Mouse (Mus musculus) testis, postnatal 14 days (tissue): Measurements from ENCODE around the gene Msh4.
"Not testable (repeated sequence)": the region's sequence is repeated elsewhere in the genome, so short reads cannot be mapped to it uniquely, and the experiment has no call there.

Source experiments
- DNase-seq: peaks from one replicate; pipeline ENCODE4 v3.0.0; 2021; ENCODE audit warnings: low spot score

Gene Msh4

GRCm38 (mm10) chr3:153911197-153911881, 5.4 kb upstream of the Msh4 start:
- DNase-seq, result no peak

GRCm38 (mm10) chr3:153910489-153910888, 4.6 kb upstream of the Msh4 start:
- no peak for DNase-seq

GRCm38 (mm10) chr3:153908919-153909318, 3.0 kb upstream of the Msh4 start:
- DNase-seq, result no peak

- peak; percentile 90 for DNase-seq
Measured at GRCm38 (mm10) chr3:153905251-153906135, 445 bp downstream of the Msh4 start.

GRCm38 (mm10) chr3:153904586-153904985, 1.4 kb downstream of the Msh4 start:
- peak; percentile 33 for DNase-seq

GRCm38 (mm10) chr3:153902595-153902994, 3.3 kb downstream of the Msh4 start:
- no peak for DNase-seq

GRCm38 (mm10) chr3:153901904-153902303, 4.0 kb downstream of the Msh4 start:
- DNase-seq, result no peak

- DNase-seq, result no peak
Measured at GRCm38 (mm10) chr3:153897216-153897615, 8.7 kb downstream of the Msh4 start.

GRCm38 (mm10) chr3:153895454-153895853, 10.5 kb downstream of the Msh4 start:
- DNase-seq, result no peak

GRCm38 (mm10) chr3:153889188-153889781, 16.7 kb downstream of the Msh4 start:
- DNase-seq, result no peak

- DNase-seq, result no peak
Measured at GRCm38 (mm10) chr3:153888141-153888540, 17.8 kb downstream of the Msh4 start.

GRCm38 (mm10) chr3:153886296-153886695, 19.6 kb downstream of the Msh4 start:
- no peak for DNase-seq

GRCm38 (mm10) chr3:153871396-153871795, 34.5 kb downstream of the Msh4 start:
- DNase-seq, result no peak

GRCm38 (mm10) chr3:153867149-153868136, 38.5 kb downstream of the Msh4 start:
- DNase-seq, result no peak

GRCm38 (mm10) chr3:153864636-153865429, 41.1 kb downstream of the Msh4 start:
- DNase-seq, result no peak

- no peak for DNase-seq
Measured at GRCm38 (mm10) chr3:153863816-153864215, 42.1 kb downstream of the Msh4 start.

- DNase-seq, result not testable (repeated sequence)
Measured at GRCm38 (mm10) chr3:153860392-153860791, 45.5 kb downstream of the Msh4 start.

GRCm38 (mm10) chr3:153858350-153859001, 47.5 kb downstream of the Msh4 start:
- no peak for DNase-seq

- DNase-seq, result no peak
Measured at GRCm38 (mm10) chr3:153852266-153852665, 53.7 kb downstream of the Msh4 start.

GRCm38 (mm10) chr3:153850759-153851158, 55.2 kb downstream of the Msh4 start:
- no peak for DNase-seq
